Mouse (Mus musculus) limb, embryonic 15.5 days (tissue): Measurements from ENCODE around the gene Olfr551. TPM values are rescaled to one million over a fixed set of nuclear protein-coding genes. Genes with fewer than 3 reads are reported as not detected.

Experiments
- ATAC-seq: fragments of 200-750 bp; cut with Nextera tagmentation; 2 replicates; pipeline ENCODE4 v1.8.0; 2017; ENCODE audit warnings: low read depth, moderate TSS enrichment; ENCODE audit not compliant: insufficient number of reproducible peaks, low FRiP score, low TSS enrichment
- H3K27ac ChIP-seq: fragments of 300-500 bp; sonication (generic); 2 replicates; pipeline ENCODE4 v1.5.1; 2015; ENCODE audit warnings: moderate library complexity, mild to moderate bottlenecking, inconsistent platforms
- H3K27me3 ChIP-seq: fragments of 300-500 bp; sonication (generic); 2 replicates; pipeline ENCODE4 v1.6.1; 2015; ENCODE audit warnings: inconsistent platforms
- H3K36me3 ChIP-seq: fragments of 300-500 bp; sonication (generic); 2 replicates; pipeline ENCODE4 v1.6.1; 2015; ENCODE audit warnings: inconsistent platforms
- H3K4me1 ChIP-seq: fragments of 300-500 bp; sonication (generic); 2 replicates; pipeline ENCODE4 v1.6.1; 2015; ENCODE audit warnings: inconsistent platforms
- H3K4me2 ChIP-seq: fragments of 300-500 bp; sonication (generic); 2 replicates; pipeline ENCODE4 v1.6.1; 2015; ENCODE audit warnings: mild to moderate bottlenecking, inconsistent platforms
- H3K4me3 ChIP-seq: fragments of 300-500 bp; sonication (generic); 2 replicates; pipeline ENCODE4 v1.5.1; 2015; ENCODE audit warnings: mild to moderate bottlenecking, inconsistent platforms
- H3K9ac ChIP-seq: fragments of 300-500 bp; sonication (generic); 2 replicates; pipeline ENCODE4 v1.6.1; 2015; ENCODE audit warnings: inconsistent platforms
- H3K9me3 ChIP-seq: fragments of 300-500 bp; sonication (generic); 2 replicates; pipeline ENCODE4 v1.6.1; 2016; ENCODE audit warnings: inconsistent platforms
- WGBS: fragments of 180-500 bp; shearing (Covaris S2); methylation state at CpG from one replicate; pipeline ENCODE4 v1.1.7; 2015; 5-methylcytosine and 5-hydroxymethylcytosine counted together
- polyA plus RNA-seq: library from polyadenylated mRNA; unstranded; fragments of >200 nt; fragmentation: Nextera tagmentation; extraction: Ambion mirVana; gene quantifications from 2 replicates; pipeline ENCODE4 v1.2.1, GENCODE M21; 2015

The Olfr551 gene
- polyA plus RNA-seq, 1 experiment from 2014 or later = not detected

- Histone ChIP-seq H3K9me3 (no peaks in the 10 kb centered on the region), H3K4me2 (peak within 1 kb of the TSS; percentile 55), H3K4me3 (peak within 1 kb of the TSS; percentile 45), H3K9ac (peak within 1 kb of the TSS; percentile 31), H3K4me1 (peaks cover 8% of the 10 kb centered on the region; the same call in 1 of the 2 replicates), H3K36me3 (no peaks in the 10 kb centered on the region), H3K27ac (peak within 1 kb of the TSS; percentile 24; the same call in 1 of the 2 replicates), H3K27me3 (no peaks in the 10 kb centered on the region)
- WGBS = 17% methylated on average over 10 of the region's 10 CpGs
- ATAC-seq = peak; percentile 83
Measured at GRCm38 (mm10) chr7:102564999-102565997, 26.4 kb downstream of the Olfr551 start, which contains the start of gene Trim21. TSS of gene Trim21 (minus strand) at chr7:102565486.

- no peak overlapping the region for H3K4me3 ChIP-seq
- H3K9me3 ChIP-seq = no peaks in the 10 kb centered on the region
- no peak overlapping the region for H3K27ac ChIP-seq
- WGBS = 68% methylated on average over 3 of the region's 3 CpGs
- no peaks in the 10 kb centered on the region for H3K36me3 ChIP-seq
- no peak overlapping the region for H3K9ac ChIP-seq
- H3K27me3 ChIP-seq = no peaks in the 10 kb centered on the region
- H3K4me1 ChIP-seq = no peaks in the 10 kb centered on the region
- H3K4me2 ChIP-seq = no peak overlapping the region
- no peak for ATAC-seq
Measured at GRCm38 (mm10) chr7:102553279-102553678, 38.4 kb downstream of the Olfr551 start.

DNA sequence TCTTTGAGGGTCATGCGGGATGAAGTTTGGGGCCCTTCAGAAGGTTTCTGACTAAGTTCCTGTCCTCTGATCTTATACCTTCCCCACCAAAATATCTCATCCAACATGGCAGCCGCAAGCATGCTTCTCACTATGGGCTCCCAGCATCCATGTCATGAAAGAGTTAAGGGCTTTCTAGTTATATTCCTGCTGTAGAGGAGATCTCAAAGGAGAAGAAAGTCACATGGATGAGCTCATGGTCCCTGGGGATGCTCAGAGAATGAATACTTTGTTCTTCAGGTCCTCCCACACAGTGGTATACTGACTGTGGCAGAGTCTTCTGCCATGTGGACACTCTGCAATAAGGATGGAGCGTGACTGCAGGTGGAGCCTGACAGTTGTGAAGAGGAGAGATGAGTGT is 42.1 kb downstream of the Olfr551 start, which contains the start of gene Olfr549:
Gene Olfr549 (plus strand): TSS at position 301 of the 400 bp plus-strand sequence.
- Histone ChIP-seq H3K4me1 (no peaks in the 10 kb centered on the region), H3K27me3 (no peaks in the 10 kb centered on the region), H3K9me3 (no peaks in the 10 kb centered on the region), H3K9ac (no peak within 1 kb of the TSS), H3K27ac (no peak within 1 kb of the TSS), H3K4me3 (no peak within 1 kb of the TSS), H3K36me3 (no peaks in the 10 kb centered on the region), H3K4me2 (no peak within 1 kb of the TSS)
- ATAC-seq = no peak
- WGBS = 81% methylated on average over 3 of the region's 3 CpGs

DNA sequence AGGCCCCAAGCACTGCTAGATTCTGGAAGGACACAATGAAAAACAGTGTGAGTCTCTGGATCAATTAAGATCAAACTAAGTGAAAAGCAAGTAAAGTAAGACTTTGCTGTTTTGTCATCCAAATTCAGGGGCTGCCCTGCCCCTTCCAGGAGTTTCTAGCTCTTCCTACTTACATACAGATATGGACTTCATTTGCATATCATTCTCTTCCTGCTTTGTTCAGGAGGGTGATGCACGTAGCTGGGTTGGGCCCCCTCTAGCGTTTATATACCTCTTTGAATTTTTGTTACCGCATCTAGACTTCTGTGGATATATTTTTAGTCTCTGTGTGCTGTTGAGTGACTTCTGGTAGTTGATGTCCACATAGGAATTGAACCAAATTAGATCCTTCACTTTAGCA is 50.4 kb downstream of the Olfr551 start:
- Histone ChIP-seq H3K27me3 (no peaks in the 10 kb centered on the region), H3K4me1 (no peaks in the 10 kb centered on the region), H3K4me2 (no peak overlapping the region), H3K27ac (no peak overlapping the region), H3K36me3 (no peaks in the 10 kb centered on the region), H3K9me3 (no peaks in the 10 kb centered on the region), H3K9ac (no peak overlapping the region), H3K4me3 (no peak overlapping the region)
- ATAC-seq = no peak
- WGBS = 60% methylated on average over 3 of the region's 3 CpGs

GRCm38 (mm10) chr7:102540596-102540995 is 51.1 kb downstream of the Olfr551 start, which contains the start of gene Olfr548-ps1:
TSS of gene Olfr548-ps1 (plus strand) at chr7:102540896.
- H3K27ac ChIP-seq = no peak within 1 kb of the TSS
- no peak within 1 kb of the TSS for H3K4me3 ChIP-seq
- no peak within 1 kb of the TSS for H3K9ac ChIP-seq
- no peaks in the 10 kb centered on the region for H3K27me3 ChIP-seq
- H3K36me3 ChIP-seq = no peaks in the 10 kb centered on the region
- H3K4me1 ChIP-seq = no peaks in the 10 kb centered on the region
- 82% methylated on average over 2 of the region's 2 CpGs for WGBS
- ATAC-seq = no peak
- H3K4me2 ChIP-seq = no peak within 1 kb of the TSS
- H3K9me3 ChIP-seq = no peaks in the 10 kb centered on the region

- no peak for ATAC-seq
- no peak within 1 kb of the TSS for H3K27ac ChIP-seq
- H3K9me3 ChIP-seq = no peaks in the 10 kb centered on the region
- H3K36me3 ChIP-seq = no peaks in the 10 kb centered on the region
- no peaks in the 10 kb centered on the region for H3K27me3 ChIP-seq
- no peaks in the 10 kb centered on the region for H3K4me1 ChIP-seq
- no peak within 1 kb of the TSS for H3K4me2 ChIP-seq
- H3K9ac ChIP-seq = no peak within 1 kb of the TSS
- WGBS = 81% methylated on average over 1 of the region's 1 CpGs
- no peak within 1 kb of the TSS for H3K4me3 ChIP-seq
Measured at GRCm38 (mm10) chr7:102534449-102534848, 57.2 kb downstream of the Olfr551 start, which contains the start of gene Olfr547. TSS of gene Olfr547 (plus strand) at chr7:102534749.

Other genes starting within 250 kb of the Olfr551 start
- 120 and 122 TPM in 2 replicates for gene Rrm1, start 150.2 kb downstream of the Olfr551 start, polyA plus RNA-seq
- gene Olfr543, start 110.2 kb downstream of the Olfr551 start, polyA plus RNA-seq = 0.24 TPM in 1 of 2 replicates, not detected in the other
- 0.09 TPM in 2 replicates for gene Olfr544, start 103.6 kb downstream of the Olfr551 start, polyA plus RNA-seq
- 0.06 and 0.10 TPM in 2 replicates for gene Olfr545, start 92.3 kb downstream of the Olfr551 start, polyA plus RNA-seq
- gene Olfr547, start 57.1 kb downstream of the Olfr551 start, polyA plus RNA-seq = not detected in 2 replicates
- not detected in 2 replicates for gene Olfr548-ps1, start 51.0 kb downstream of the Olfr551 start, polyA plus RNA-seq
- not detected in 2 replicates for gene Olfr549, start 42.0 kb downstream of the Olfr551 start, polyA plus RNA-seq
- gene Trim21, start 26.4 kb downstream of the Olfr551 start, polyA plus RNA-seq = 0.49 and 0.97 TPM in 2 replicates
- 0.05 TPM in 1 of 2 replicates, not detected in the other for gene Olfr550, start 20.4 kb downstream of the Olfr551 start, polyA plus RNA-seq
- gene Olfr552, start 5.9 kb upstream of the Olfr551 start, polyA plus RNA-seq = not detected in 2 replicates
- not detected in 2 replicates for gene Olfr553, start 26.3 kb upstream of the Olfr551 start, polyA plus RNA-seq
- gene Olfr554, start 46.5 kb upstream of the Olfr551 start, polyA plus RNA-seq = not detected in 2 replicates
- gene Olfr555, start 66.9 kb upstream of the Olfr551 start, polyA plus RNA-seq = not detected in 2 replicates
- gene Olfr556, start 73.0 kb upstream of the Olfr551 start, polyA plus RNA-seq = not detected in 2 replicates
- 13.6 and 14.3 TPM in 2 replicates for gene Trim68, start 95.4 kb upstream of the Olfr551 start, polyA plus RNA-seq
- gene Olfr557, start 104.0 kb upstream of the Olfr551 start, polyA plus RNA-seq = not detected in 2 replicates
- 1.1 and 1.8 TPM in 2 replicates for gene Olfr558, start 110.3 kb upstream of the Olfr551 start, polyA plus RNA-seq
- gene Olfr33, start 127.2 kb upstream of the Olfr551 start, polyA plus RNA-seq = not detected in 2 replicates
- gene Olfr559, start 135.6 kb upstream of the Olfr551 start, polyA plus RNA-seq = not detected in 2 replicates
- not detected in 2 replicates for gene Olfr560, start 167.5 kb upstream of the Olfr551 start, polyA plus RNA-seq
- 0.22 and 0.34 TPM in 2 replicates for gene Olfr78, start 167.6 kb upstream of the Olfr551 start, polyA plus RNA-seq
- gene Olfr561, start 179.3 kb upstream of the Olfr551 start, polyA plus RNA-seq = not detected in 2 replicates
- not detected in 2 replicates for gene Olfr564, start 211.6 kb upstream of the Olfr551 start, polyA plus RNA-seq